Mouse (Mus musculus): ENCODE measurements at regions not wholly inside any gene's neighbourhood (a gene's known extent, or its start where the extent isn't known, plus 50 kb on each side); places are given as distances from the start of the nearest gene placed in this dataset.

DNA sequence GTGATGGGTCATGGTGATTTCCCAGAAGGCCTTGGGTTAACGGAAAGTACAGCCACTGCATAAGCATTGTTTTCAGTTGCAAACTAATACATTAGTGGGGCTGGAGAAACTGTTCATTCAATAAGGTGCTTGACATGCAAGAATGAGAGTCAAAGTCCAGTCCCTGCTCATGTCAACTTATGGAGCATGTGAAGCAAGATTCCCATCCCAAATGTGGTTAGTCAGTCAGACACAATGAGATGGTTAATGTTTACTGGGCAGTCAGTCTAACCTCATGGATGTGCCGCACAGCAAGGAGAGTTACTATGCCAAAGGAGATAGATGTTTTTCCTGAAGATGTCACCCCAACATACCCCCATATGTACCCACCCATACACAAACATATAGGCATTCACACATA lies 993.8 kb upstream of the Jmjd1c start:
- DNase-seq (ENCODE audit: low read depth, low spot score): no peak

DNA sequence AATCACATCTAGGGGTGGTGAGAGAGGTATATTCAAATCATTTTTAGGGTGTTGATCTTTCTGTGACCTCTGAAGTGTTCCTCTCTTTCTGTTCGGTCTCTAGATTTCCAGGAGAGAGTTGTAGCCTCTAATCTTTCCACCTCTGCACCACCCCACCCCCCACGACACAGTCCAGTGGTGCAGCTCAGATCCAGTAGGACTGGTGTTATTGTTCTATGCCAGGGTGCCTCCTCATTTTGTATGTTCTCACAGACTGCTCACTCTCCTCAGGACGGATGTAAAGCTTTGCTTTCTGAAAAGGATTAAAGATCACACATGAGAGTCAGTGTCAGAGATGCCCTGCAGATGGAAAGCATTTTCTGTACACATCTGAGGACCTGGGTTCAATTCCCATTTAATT lies 964.6 kb upstream of the Jmjd1c start:
- DNase-seq (ENCODE audit: low read depth, low spot score): no peak

DNA sequence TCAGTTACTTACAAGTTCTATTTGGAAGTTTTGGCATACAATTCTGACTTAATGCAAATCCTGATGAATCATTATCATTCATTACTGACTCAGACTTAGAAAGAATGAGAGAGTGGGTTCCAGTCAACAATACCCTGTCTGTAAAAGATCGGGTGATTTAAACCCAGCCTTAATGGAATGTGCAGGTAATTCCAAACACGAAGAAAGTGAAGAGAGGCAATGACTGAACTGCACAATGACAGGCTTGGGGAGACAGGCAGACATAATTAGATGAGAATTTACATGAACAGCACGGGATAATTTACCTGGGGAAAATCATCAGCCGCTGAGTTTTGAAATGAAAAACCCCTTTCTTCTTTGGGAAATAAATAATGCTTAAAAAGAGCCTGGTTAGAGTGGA lies 963.9 kb upstream of the Jmjd1c start:
- no peak for DNase-seq (ENCODE audit: low read depth, low spot score)

DNA sequence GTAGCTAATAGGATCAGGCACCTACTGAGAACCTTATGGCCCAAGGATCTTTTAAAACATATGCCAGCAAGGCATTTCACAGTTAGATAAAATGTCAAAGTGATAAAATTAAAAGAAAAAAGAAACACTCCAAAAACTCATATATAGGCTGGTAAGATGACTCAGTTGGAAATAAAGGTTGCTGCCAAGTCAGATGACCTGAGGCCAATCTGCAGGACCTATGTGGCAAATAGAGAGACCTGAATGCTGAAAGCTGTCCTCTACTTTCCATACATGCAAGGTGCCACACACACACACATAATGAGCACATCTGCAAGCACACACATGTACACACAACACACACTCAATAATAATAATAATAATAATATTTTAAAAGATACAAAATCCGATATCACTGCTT lies 953.5 kb upstream of the Jmjd1c start:
- DNase-seq (ENCODE audit: low read depth, low spot score): no peak

DNA sequence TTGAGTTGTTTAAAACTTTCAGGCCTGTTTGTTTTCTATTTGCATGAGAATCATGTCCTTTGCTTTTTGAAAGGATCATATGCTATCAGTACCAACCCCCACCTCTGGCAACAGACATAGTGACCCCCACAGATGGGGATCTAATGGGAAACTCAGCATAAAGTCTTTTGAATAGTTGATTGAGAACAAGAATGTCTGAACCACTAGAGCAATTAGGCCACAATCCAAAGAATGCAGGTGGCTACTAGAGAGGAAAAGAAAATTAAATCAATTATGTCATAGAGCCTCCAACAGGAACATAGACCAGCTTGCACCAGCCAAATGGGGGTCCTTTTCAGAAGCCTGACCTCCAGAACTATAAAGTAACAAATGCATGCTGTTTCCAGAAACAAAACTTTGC lies 953.0 kb upstream of the Jmjd1c start:
- no peak for DNase-seq (ENCODE audit: low read depth, low spot score)

DNA sequence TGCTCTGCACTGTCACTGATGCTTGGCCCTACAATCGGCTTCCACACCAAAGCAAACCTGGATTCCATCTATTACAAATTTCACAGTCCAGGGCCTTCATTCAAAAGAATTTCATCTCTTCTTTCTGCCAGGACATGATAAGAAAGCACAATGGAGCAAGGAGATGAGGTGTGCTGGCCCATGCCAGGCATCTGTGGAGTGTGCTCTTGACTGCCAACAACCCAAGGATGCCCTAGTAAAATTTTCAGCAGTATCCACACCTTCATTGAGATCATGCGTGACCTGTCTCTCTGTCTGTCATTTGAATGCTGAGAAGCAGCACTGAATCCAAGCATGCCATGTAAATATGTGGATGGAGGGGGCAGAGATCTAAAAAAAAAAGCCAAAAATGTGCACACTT lies 945.0 kb upstream of the Jmjd1c start:
- DNase-seq (ENCODE audit: low read depth, low spot score): no peak

DNA sequence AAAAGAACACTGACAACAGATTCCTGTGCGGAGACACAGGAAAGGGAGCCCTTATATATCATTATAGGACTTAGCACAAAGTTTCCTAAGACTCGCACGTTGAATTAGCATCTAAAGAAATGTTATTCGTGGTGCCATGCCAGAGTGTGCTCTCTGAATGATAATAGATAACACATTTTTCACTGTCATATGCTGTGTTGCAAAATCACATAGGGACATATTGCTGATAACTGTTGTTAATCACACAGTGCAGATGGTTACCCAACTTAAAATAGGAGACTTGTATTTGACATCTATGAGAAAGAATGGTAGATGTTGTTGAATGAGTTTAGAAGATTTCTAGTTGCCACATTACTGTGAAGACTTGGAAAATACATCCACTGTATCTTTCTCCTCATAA lies 943.1 kb upstream of the Jmjd1c start:
- DNase-seq (ENCODE audit: low read depth, low spot score): no peak

DNA sequence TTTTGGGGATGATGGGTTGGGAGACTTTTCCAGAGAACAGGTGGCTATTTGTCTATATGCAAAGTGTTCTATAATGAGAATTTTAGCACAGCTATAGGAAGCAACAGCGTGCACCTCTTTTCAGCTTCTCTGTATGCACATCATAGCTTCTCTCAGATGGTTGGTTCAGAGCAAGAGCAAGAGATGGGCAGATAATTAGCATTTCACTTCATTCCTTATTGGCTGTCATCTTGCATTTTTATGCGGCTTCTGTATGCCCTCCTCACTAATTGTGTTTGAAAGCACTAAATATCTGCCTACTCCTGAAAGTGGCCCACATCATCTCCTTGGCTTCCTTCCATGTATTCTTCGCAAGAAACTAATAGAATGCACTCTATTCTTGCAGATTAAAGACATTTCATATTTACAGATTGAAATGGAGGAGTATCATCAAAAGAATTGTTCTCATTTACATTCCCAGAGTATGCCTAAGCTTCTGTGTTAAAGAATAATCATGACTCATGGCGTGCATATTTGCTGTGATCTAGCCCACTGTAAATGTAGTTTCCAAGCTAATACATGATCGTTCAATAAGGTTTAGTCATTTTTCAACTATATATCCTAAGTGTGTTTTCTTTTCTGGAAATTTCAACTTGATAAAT lies 934.9 kb upstream of the Jmjd1c start:
- DNase-seq (ENCODE audit: low read depth, low spot score): no peak

DNA sequence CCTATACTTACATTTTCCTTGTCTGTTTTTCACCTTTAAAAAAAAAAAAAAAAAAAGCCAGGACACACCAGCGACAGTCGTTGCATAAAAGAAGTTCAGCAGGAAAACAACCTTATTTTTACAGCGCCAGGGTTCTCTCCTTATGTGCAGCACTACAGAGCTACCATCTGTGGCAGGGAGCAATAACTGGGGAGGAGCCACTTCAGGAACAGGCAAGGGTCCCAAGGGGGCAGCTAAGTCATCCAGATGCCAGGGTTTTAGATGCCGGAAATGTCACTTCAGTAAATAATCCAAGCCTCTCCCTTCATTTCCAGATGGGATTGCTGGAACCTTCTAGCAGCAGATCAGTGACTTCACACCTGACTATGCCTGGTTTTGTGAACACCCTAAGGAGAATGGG lies 923.1 kb upstream of the Jmjd1c start:
- no peak for DNase-seq (ENCODE audit: low read depth, low spot score)

DNA sequence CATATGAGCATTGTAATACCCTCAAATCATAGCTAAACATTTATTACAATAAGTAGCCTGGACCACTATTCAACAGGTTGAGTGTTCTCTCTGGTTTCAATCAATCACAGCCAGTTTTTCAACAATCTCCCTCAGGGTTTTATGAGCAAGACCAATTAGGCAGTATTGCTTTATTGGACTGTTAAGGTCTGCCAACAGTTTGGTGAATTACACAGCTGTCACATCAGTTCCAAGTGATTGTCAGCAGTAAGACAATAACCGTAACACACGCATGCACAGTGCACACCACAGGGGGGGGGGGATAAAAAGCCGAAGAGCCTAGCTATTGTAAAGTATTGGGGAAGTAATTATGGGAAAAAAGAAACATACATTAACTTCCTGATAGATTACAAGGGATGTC lies 918.6 kb upstream of the Jmjd1c start:
- DNase-seq (ENCODE audit: low read depth, low spot score): no peak

DNA sequence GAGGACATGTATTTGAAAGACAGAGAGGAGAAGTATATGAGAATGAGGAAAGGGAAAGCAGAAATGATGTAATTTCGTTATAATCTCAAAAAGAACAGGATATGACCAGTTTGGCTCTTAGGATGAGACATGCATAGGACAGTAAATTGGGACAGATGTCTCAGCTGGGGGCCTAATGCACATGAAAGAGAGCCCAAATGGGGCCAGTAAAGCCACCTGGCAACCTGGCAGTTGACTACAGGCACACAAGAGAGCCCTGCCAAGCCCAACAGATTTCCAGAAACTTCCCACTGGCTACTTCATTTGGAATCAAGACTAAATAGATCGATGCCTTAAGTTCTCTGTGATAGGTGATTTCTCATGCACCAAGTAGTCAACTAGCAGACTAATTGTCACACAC lies 914.7 kb upstream of the Jmjd1c start:
- DNase-seq (ENCODE audit: low read depth, low spot score): no peak

DNA sequence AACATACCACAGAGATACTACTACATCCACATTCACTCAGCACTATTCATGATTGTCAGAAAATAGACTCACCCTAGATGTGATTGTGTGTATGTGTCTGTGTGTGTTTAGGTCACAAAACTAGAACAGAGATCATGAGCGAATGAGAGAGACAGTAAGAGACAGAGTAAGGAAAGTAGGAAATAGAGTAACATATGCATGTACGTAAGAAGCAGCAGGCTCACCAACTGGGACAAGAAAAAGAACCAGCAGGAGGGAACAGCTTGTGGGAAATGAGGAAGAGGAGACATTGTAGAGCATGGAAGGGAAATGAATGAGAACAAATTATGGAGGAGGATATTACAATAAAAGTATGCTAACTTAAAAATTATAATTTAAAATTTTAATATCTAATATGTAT lies 912.9 kb upstream of the Jmjd1c start:
- no peak for DNase-seq (ENCODE audit: low read depth, low spot score)

DNA sequence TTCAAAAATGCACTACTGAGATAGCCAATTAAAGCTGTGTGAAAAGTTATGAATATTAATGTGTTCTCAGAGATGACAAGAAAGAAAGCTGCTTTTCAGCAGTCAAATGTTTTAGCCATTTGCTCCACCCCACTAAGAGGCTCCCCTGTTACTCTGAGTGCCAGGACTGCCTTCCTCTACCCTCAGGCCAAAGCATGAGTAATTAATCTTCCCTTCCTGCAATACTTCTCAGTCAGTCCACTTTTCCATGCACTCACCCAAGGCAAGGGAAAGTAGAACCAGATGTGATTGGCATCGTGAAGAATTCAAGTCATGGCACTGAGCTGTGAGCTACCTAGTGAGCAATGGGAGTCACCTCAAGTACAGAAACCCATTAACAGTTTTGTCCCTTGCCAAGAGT lies 908.9 kb upstream of the Jmjd1c start:
- DNase-seq (ENCODE audit: low read depth, low spot score): no peak

DNA sequence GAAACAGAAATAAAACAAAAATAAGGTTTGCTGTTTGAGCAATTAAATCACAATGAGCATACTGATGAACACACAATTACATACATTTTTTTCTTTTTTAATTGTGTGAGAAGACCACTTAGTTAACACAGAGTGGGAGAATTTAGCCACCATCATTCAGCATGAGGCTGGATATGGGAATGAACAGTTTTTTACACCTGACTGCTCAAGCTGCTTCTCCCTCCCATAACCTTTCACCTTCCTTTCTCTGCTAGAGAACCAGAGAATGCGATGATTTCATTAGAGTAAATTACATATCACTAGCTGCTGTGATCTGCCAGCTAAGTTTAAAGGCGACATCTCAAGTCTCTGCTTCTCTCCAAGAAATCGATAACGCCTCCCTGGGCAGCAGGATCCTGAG lies 894.8 kb upstream of the Jmjd1c start:
- no peak for DNase-seq (ENCODE audit: low read depth, low spot score)

DNA sequence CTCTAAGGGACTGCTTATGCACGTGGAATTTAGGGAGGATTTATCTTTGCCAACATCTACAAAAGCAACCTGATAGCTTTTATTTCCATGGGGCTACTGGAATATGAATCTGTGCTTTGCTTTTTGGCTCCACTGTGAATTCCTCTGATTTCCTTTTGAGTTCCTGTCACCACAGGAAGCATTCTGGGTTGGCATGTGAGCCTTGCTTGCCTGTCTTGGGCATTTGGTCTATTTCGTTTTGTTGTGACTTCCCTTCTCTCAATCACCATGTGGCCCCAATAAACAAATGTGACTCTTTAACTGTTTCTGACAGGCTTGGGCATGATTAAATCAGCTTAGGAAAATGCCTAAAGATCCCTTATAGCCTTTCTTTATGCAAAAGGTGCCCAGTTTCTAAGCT lies 867.8 kb upstream of the Jmjd1c start:
- DNase-seq (ENCODE audit: low read depth, low spot score): no peak

DNA sequence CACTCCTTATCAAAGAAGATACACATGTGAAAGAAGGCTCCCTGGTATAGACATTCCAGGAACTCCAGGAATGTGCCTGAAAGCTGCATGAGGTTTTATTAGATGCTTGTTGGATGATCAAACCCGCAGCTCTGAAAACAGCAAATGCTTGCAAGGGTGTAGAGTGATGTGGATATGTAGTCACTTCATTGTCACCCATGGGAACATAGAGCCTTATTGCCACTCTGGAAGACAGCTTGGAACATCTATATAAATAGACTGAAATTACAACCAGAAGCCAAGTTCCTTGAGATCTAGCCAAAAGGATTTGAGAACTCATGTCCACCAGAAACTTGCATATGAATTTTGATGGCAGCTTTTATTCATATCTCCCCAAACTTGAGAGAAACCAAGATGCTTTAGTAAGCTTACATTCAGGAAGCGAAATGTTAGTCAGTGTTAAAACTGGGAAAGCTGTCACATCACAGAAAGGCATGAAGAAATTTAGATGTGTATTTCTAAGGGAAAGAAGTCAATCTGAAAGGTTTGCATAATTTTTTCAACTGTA lies 861.5 kb upstream of the Jmjd1c start:
- no peak for DNase-seq (ENCODE audit: low read depth, low spot score)

DNA sequence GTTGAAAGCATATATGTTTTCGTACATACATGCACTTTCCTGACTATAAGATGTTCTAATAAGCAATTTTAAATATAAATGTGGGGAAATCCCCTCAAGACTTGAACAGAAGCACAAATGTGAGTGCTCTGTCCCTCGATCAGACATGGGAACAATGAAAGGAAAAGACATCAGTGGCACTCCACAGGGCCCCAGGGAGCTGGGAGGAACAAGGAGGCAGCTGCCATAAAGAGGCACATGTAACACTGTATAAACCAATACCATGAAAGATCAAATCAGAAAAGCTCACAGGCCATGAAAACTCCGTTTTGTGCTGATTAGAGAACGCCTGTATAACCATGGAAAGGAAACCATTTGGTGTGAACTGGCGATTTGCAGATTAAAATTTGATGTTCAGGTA lies 839.5 kb upstream of the Jmjd1c start:
- no peak for DNase-seq (ENCODE audit: low read depth, low spot score)

DNA sequence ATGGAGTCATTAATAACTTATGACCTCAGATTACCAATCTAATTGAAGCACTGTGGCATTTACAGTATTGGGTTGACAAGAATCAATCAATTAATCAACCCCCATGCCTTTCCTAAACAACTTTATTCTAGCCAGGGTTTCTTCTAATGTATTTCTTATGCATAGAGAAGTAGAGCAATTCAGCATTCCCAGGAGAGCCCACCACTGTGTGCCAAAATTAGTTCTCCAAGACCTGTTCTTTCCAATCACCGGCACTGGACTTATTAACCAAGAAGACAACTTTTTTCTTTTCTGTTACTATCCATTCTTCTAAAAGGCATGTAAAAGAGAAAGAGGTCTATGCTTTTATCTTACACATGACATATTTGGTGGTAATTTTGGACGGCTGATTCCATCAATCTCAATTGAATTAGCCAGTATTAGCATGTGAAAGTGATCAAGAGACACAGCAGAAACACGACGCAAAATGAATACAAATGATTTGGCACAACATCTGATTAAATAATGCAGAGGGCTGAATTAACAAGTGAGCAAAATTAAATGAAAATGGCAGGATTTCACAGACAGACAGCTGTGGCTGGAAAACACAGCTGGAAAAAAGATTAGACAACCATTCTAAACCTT lies 825.2 kb upstream of the Jmjd1c start:
- no peak for DNase-seq (ENCODE audit: low read depth, low spot score)

DNA sequence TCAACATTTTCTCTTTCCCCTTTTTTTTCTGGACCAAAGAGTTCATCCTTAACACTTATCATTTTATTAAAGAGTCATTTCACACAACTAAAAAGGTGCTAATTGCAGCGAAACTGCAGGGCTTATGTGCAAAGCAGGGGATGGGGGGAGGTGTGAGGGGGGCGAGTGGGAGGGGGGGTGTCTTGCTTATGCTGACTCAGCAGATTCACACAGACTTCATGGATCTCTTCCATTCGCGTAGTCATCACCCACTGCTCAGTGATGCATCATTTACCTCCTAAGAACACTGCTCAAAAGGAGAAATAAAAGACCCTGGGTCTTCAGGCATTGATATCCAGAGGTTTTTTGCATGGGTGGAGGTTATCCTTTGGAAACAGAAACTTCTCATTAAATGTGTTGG lies 800.3 kb upstream of the Jmjd1c start:
- no peak for DNase-seq (ENCODE audit: low read depth, low spot score)

DNA sequence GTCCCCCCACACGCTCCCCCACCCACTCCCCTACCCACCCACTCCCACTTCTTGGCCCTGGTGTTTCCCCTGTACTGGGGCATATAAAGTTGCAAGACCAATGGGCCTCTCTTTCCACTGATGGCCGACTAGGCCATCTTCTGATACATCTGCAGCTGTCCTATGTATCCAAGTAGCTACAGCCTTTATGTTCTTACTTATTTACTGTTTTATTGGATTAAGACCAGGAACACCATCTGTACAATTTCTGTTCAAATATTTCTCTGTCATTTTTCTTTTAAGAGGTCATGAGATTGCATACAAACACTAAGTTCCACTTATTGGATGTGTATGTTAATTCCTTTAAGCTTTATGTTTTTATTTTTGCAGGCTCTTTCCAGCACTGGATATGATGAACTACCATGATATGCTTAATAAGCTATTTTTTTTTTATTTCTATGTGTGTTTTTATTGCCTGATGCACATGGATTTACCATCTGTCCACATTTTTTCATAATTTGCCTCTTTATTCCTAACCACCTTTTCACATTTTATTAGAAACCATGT lies 792.6 kb upstream of the Jmjd1c start:
- no peak for DNase-seq (ENCODE audit: low read depth, low spot score)

DNA sequence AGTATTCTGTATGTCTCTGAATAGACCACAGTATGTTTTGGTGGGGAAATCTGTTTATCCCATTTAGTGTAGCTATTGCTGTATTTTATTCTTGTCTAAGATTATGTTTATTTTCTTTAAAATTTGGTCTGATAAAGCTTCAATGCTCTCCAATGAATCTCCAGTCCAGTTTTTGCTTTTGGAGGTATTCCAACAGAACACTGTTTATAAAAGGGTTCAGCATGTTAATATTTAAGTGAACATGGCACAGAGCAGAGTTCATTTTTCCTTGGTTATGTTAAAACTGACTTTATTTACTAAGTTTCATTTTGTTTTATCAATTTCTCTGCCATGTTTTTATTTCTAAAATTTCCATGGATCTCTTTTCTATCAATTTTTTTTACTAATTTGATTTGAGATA lies 791.0 kb upstream of the Jmjd1c start:
- DNase-seq (ENCODE audit: low read depth, low spot score): no peak

DNA sequence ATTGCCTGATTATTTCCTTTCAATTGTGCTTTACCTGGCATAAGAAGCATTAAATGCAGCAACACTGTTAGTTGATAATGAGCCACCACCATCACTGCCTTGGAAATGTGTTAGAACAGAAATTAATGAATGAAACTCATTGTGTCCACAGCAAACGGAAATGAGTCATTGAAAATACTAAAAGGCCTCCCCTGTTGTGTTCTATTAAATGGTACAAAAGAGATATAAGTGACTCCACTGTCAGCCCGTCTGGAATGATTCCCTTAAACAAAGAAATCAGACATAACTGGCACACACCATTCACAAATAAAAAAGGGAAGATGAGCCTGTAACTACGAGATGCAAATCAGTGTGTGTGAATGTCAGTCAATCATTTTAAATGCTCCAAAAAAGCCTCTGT lies 764.8 kb upstream of the Jmjd1c start:
- no peak for DNase-seq (ENCODE audit: low read depth, low spot score)

DNA sequence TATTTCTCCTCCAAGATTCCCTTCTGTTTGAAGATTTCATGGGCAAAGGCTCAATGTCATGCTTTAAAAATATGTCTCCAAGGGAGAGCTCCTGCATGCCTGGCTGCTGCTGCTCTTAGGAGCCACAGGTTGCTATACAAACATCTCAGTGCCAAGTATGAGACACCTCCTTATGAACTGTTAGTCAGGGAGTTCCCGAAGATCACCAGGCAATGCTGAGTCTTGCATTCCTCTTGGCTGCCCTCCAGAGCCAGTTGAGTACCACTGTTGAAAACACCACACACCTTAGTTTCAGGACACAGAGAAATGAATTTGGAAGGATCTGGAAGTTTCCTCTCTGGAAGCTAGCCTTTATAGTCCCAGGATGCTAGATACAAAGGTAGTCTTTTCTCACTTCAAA lies 757.9 kb upstream of the Jmjd1c start:
- no peak for DNase-seq (ENCODE audit: low read depth, low spot score)

Data from retina, adult 2 months (tissue).